Mouse (Mus musculus) hindbrain, postnatal 0 days (tissue): ENCODE measurements around the gene Npas3. TPM values are rescaled to one million over a fixed set of nuclear protein-coding genes. Genes with fewer than 3 reads are reported as not detected.

Experiments used
- ATAC-seq: fragments of 200-750 bp; cut with Nextera tagmentation; 2 replicates; pipeline ENCODE4 v1.8.0; 2017; ENCODE audit warnings: mild to moderate bottlenecking, moderate TSS enrichment, moderate library complexity
- DNase-seq: peaks from one replicate; pipeline ENCODE4 v3.0.0-alpha.2; 2015; ENCODE audit warnings: low spot score
- H3K27ac ChIP-seq: fragments of 300-500 bp; sonication (generic); 2 replicates; pipeline ENCODE4 v1.5.1; 2014; ENCODE audit warnings: mild to moderate bottlenecking
- H3K27me3 ChIP-seq: fragments of 300-500 bp; sonication (generic); 2 replicates; pipeline ENCODE4 v1.6.1; 2014; ENCODE audit warnings: low read length, mixed read lengths; ENCODE audit not compliant: insufficient read depth
- H3K36me3 ChIP-seq: fragments of 300-500 bp; sonication (generic); 2 replicates; pipeline ENCODE4 v1.6.1; 2014; ENCODE audit warnings: low read length, mixed read lengths; ENCODE audit not compliant: insufficient read depth
- H3K4me1 ChIP-seq: fragments of 300-500 bp; sonication (generic); 2 replicates; pipeline ENCODE4 v1.6.1; 2014; ENCODE audit warnings: antibody characterized with exemption, low read length, mixed read lengths; ENCODE audit not compliant: insufficient read depth
- H3K4me2 ChIP-seq: fragments of 300-500 bp; sonication (generic); 2 replicates; pipeline ENCODE4 v1.6.1; 2014; ENCODE audit warnings: low read depth, mild to moderate bottlenecking, low read length, moderate library complexity, mixed read lengths
- H3K4me3 ChIP-seq: fragments of 300-500 bp; sonication (generic); 2 replicates; pipeline ENCODE4 v1.5.1; 2014; ENCODE audit warnings: low read length
- H3K9ac ChIP-seq: fragments of 300-500 bp; sonication (generic); replicated peaks from 2 replicates; pipeline ENCODE4 v1.6.1; 2014; ENCODE audit warnings: mild to moderate bottlenecking, low read length, moderate library complexity, mixed read lengths
- H3K9me3 ChIP-seq: fragments of 300-500 bp; sonication (generic); 2 replicates; pipeline ENCODE4 v1.6.1; 2016; ENCODE audit warnings: low read length, mixed read lengths
- CTCF ChIP-seq: IDR thresholded peaks from 2 replicates; pipeline ENCODE4 v1.5.1; 2016; ENCODE audit warnings: antibody characterized with exemption, control low read depth, low read depth
- WGBS: fragments of 180-500 bp; shearing (Covaris S2); extraction: QIAGEN DNeasy Blood & Tissue Kit; methylation state at CpG from one replicate; pipeline ENCODE4 v1.1.7; 2014; 5-methylcytosine and 5-hydroxymethylcytosine counted together
- polyA plus RNA-seq: library from polyadenylated mRNA; unstranded; fragments of >200 nt; fragmentation: Nextera tagmentation; extraction: Ambion mirVana; gene quantifications from 2 replicates; pipeline ENCODE4 v1.2.1, GENCODE M21; 2015
- total RNA-seq: library from RNA; depleted of rRNA; stranded (reverse); fragments of >200 nt; gene quantifications from 2 replicates; pipeline ENCODE4 v1.2.3, GENCODE M21; 2014

The Npas3 gene
- total and polyA plus RNA-seq, 2 experiments from 2014 or later = 28.0 to 53.8 TPM

- H3K36me3 ChIP-seq = no peaks in the 10 kb centered on the region
- ATAC-seq = no peak
- no peak for DNase-seq
- H3K4me3 ChIP-seq = no peak overlapping the region
- no peak overlapping the region for H3K4me2 ChIP-seq
- H3K4me1 ChIP-seq = 0 out of 2 replicates have a peak, but pooled peaks cover 8% of the 10 kb centered on the region
- H3K27me3 ChIP-seq = no peaks in the 10 kb centered on the region
- H3K27ac ChIP-seq = no peak overlapping the region
- 46% methylated on average over 4 of the region's 4 CpGs for WGBS
- H3K9me3 ChIP-seq = no peaks in the 10 kb centered on the region
- TF ChIP-seq CTCF = no peak
- H3K9ac ChIP-seq = no peak overlapping the region
Measured at GRCm38 (mm10) chr12:53421701-53422100, 173.2 kb downstream of the Npas3 start.

DNA sequence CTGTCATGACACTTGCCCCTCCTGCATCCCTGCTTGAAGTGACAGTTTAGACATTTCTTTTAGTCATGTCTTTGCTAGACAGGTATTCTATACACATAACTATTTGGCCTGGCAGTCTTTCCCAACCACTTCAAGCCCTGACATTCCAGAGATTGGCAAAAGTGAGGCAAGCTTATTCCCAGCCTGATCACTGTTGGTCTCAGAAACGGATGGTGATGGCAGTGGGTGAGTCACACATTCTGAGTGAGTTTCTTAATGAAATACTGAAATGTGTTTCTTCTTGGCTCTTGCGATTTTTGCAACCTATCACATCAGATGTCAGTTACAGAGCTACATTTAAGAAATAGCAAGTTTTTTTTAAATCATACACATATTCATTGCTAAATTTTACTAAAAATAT lies 175.2 kb downstream of the Npas3 start:
- Histone ChIP-seq H3K27ac (no peak overlapping the region), H3K4me3 (no peak overlapping the region), H3K4me1 (0 out of 2 replicates have a peak, but pooled peaks cover 8% of the 10 kb centered on the region), H3K27me3 (no peaks in the 10 kb centered on the region), H3K36me3 (no peaks in the 10 kb centered on the region), H3K4me2 (no peak overlapping the region), H3K9me3 (no peaks in the 10 kb centered on the region), H3K9ac (no peak overlapping the region)
- DNase-seq (no peak), ATAC-seq (no peak)
- 75% methylated on average over 2 of the region's 2 CpGs for WGBS
- no peak for TF ChIP-seq CTCF

- no peaks in the 10 kb centered on the region for H3K9me3 ChIP-seq
- H3K27me3 ChIP-seq = no peaks in the 10 kb centered on the region
- no peak overlapping the region for H3K4me2 ChIP-seq
- TF ChIP-seq CTCF = no peak
- H3K9ac ChIP-seq = no peak overlapping the region
- H3K36me3 ChIP-seq = no peaks in the 10 kb centered on the region
- no peak overlapping the region for H3K27ac ChIP-seq
- ATAC-seq = no peak
- WGBS = 96% methylated on average over 2 of the region's 2 CpGs
- DNase-seq = no peak
- no peak overlapping the region for H3K4me3 ChIP-seq
- no peaks in the 10 kb centered on the region for H3K4me1 ChIP-seq
Measured at GRCm38 (mm10) chr12:53426006-53426405, 177.5 kb downstream of the Npas3 start.

- Histone ChIP-seq H3K27ac (no peak overlapping the region), H3K4me3 (no peak overlapping the region), H3K4me2 (no peak overlapping the region), H3K27me3 (no peaks in the 10 kb centered on the region), H3K36me3 (no peaks in the 10 kb centered on the region), H3K9me3 (no peaks in the 10 kb centered on the region), H3K9ac (no peak overlapping the region), H3K4me1 (no peaks in the 10 kb centered on the region)
- TF ChIP-seq CTCF = no peak
- DNase-seq (no peak), ATAC-seq (no peak)
- 63% methylated on average over 10 of the region's 10 CpGs for WGBS
Measured at GRCm38 (mm10) chr12:53427153-53427552, 178.7 kb downstream of the Npas3 start.

DNA sequence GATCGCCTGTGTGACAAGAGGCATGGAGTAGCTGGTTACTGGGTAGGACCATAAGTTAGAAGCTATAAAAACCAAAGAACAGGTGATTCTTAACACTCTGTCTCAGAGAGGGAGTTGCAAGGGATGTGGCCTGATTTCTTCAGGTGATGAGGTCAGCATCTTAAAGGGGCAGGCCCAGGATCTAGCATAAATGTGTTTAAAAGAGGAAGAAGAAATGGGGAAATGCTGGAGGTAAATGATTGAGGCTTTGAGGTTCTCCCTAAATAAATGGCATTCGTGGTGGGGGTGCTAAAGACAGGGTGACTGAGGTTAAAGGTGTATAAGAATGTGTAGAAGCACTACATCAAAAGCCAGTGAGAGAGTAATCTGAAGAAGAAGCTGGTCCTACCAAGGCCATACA lies 193.6 kb downstream of the Npas3 start:
- H3K4me3 ChIP-seq = no peak overlapping the region
- H3K9me3 ChIP-seq = no peaks in the 10 kb centered on the region
- no peak overlapping the region for H3K27ac ChIP-seq
- 86% methylated on average over 2 of the region's 2 CpGs for WGBS
- H3K36me3 ChIP-seq = no peaks in the 10 kb centered on the region
- DNase-seq (no peak), ATAC-seq (no peak)
- no peak overlapping the region for H3K9ac ChIP-seq
- no peaks in the 10 kb centered on the region for H3K27me3 ChIP-seq
- TF ChIP-seq CTCF = no peak
- no peak overlapping the region for H3K4me2 ChIP-seq
- H3K4me1 ChIP-seq = peaks cover 5% of the 10 kb centered on the region; the same call in 1 of the 2 replicates

DNA sequence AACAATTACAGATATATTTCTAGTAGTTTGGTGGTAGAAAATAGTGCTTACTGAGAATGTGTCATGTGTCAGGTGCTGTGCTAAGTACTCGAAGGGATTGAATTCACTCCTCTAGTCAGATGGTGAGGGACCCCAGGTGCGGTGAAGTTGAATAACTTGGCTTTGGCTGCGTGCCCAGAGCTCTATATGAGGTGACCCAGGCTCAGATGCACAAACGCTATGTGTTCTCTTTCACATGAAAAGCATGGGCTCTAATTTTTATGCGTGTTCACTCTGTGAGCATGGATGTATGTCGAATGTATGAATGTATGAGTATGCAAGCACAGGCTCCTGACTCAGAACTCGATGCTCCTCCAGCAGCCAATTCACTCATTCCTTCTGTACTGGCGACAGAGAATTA lies 199.0 kb downstream of the Npas3 start:
- H3K9me3 ChIP-seq = no peaks in the 10 kb centered on the region
- no peak; the same call in 1 of the 2 replicates for ATAC-seq
- H3K4me2 ChIP-seq = no peak overlapping the region
- DNase-seq = peak; percentile 76
- H3K36me3 ChIP-seq = no peaks in the 10 kb centered on the region
- H3K4me3 ChIP-seq = no peak overlapping the region
- peak overlapping the region; percentile 48; the same call in 1 of the 2 replicates for H3K27ac ChIP-seq
- 18% methylated on average over 8 of the region's 8 CpGs for WGBS
- H3K4me1 ChIP-seq = peaks cover 10% of the 10 kb centered on the region
- H3K9ac ChIP-seq = no peak overlapping the region
- no peaks in the 10 kb centered on the region for H3K27me3 ChIP-seq
- TF ChIP-seq CTCF = no peak

GRCm38 (mm10) chr12:53448040-53448439 lies 199.6 kb downstream of the Npas3 start:
- 14% methylated on average over 3 of the region's 3 CpGs for WGBS
- no peak overlapping the region for H3K4me3 ChIP-seq
- no peaks in the 10 kb centered on the region for H3K9me3 ChIP-seq
- peaks cover 10% of the 10 kb centered on the region for H3K4me1 ChIP-seq
- no peak overlapping the region for H3K9ac ChIP-seq
- peak; percentile 74 for ATAC-seq
- peak overlapping the region; percentile 48; the same call in 1 of the 2 replicates for H3K27ac ChIP-seq
- no peaks in the 10 kb centered on the region for H3K36me3 ChIP-seq
- peak; percentile 62 for DNase-seq
- no peaks in the 10 kb centered on the region for H3K27me3 ChIP-seq
- TF ChIP-seq CTCF = no peak
- H3K4me2 ChIP-seq = no peak overlapping the region
